Mouse (Mus musculus): Measurements from ENCODE around the gene Phpt1. TPM values are rescaled to one million over a fixed set of nuclear protein-coding genes. Genes with fewer than 3 reads are reported as not detected.

Gene Phpt1
- polyA plus RNA-seq, 1 experiment from 2014 or later, result 175 TPM

- no peak overlapping the region for H3K9ac ChIP-seq
- WGBS, result 92% methylated on average over 2 of the region's 2 CpGs
- no peaks in the 10 kb centered on the region for H3K27me3 ChIP-seq
- H3K4me3 ChIP-seq, result no peak overlapping the region
- H3K27ac ChIP-seq, result peak overlapping the region; percentile 31; the same call in 1 of the 2 replicates
- ATAC-seq (replicated peaks; ENCODE audit: insufficient number of reproducible peaks, insufficient read depth, low FRiP score, low read depth), result no peak
- H3K4me1 ChIP-seq (replicated peaks), result peaks cover 9% of the 10 kb centered on the region; the same call in 1 of the 2 replicates
- H3K4me2 ChIP-seq, result no peak overlapping the region
- peaks cover 47% of the 10 kb centered on the region for H3K36me3 ChIP-seq
- H3K9me3 ChIP-seq (replicated peaks), result no peaks in the 10 kb centered on the region
Observed at GRCm38 (mm10) chr2:25534866-25535182, 40.2 kb downstream of the Phpt1 start.

- Histone ChIP-seq H3K9me3 (replicated peaks) (no peaks in the 10 kb centered on the region), H3K36me3 (peaks cover 51% of the 10 kb centered on the region), H3K27me3 (no peaks in the 10 kb centered on the region), H3K4me3 (no peak overlapping the region), H3K4me2 (no peak overlapping the region), H3K27ac (peak overlapping the region; percentile 31; the same call in 1 of the 2 replicates), H3K4me1 (replicated peaks) (peaks cover 9% of the 10 kb centered on the region; the same call in 1 of the 2 replicates), H3K9ac (no peak overlapping the region)
- WGBS, result 71% methylated on average over 3 of the region's 3 CpGs
- ATAC-seq (replicated peaks; ENCODE audit: insufficient number of reproducible peaks, insufficient read depth, low FRiP score, low read depth), result 0 out of 2 replicates have a peak, but pooled peaks have one; percentile 62
Observed at GRCm38 (mm10) chr2:25534178-25534865, 40.7 kb downstream of the Phpt1 start.

- H3K27me3 ChIP-seq, result no peaks in the 10 kb centered on the region
- WGBS, result 96% methylated on average over 2 of the region's 2 CpGs
- no peak overlapping the region for H3K4me2 ChIP-seq
- no peaks in the 10 kb centered on the region for H3K9me3 ChIP-seq (replicated peaks)
- no peak overlapping the region for H3K9ac ChIP-seq
- no peak for ATAC-seq (replicated peaks; ENCODE audit: insufficient number of reproducible peaks, insufficient read depth, low FRiP score, low read depth)
- peaks cover 9% of the 10 kb centered on the region; the same call in 1 of the 2 replicates for H3K4me1 ChIP-seq (replicated peaks)
- peaks cover 57% of the 10 kb centered on the region for H3K36me3 ChIP-seq
- H3K27ac ChIP-seq, result peak overlapping the region; percentile 43
- no peak overlapping the region for H3K4me3 ChIP-seq
Observed at GRCm38 (mm10) chr2:25533707-25534106, 41.3 kb downstream of the Phpt1 start.

GRCm38 (mm10) chr2:25526510-25527302 is 48.3 kb downstream of the Phpt1 start:
- H3K36me3 ChIP-seq, result peaks cover 89% of the 10 kb centered on the region
- no peaks in the 10 kb centered on the region for H3K27me3 ChIP-seq
- no peaks in the 10 kb centered on the region for H3K9me3 ChIP-seq (replicated peaks)
- ATAC-seq (replicated peaks; ENCODE audit: insufficient number of reproducible peaks, insufficient read depth, low FRiP score, low read depth), result no peak
- H3K4me1 ChIP-seq (replicated peaks), result no peaks in the 10 kb centered on the region
- no peak overlapping the region for H3K9ac ChIP-seq
- no peak overlapping the region for H3K4me2 ChIP-seq
- WGBS, result 85% methylated on average over 9 of the region's 9 CpGs
- no peak overlapping the region for H3K4me3 ChIP-seq
- no peak overlapping the region for H3K27ac ChIP-seq

Other genes with a start within 250 kb of the Phpt1 start
- 30.2 and 31.1 TPM in 2 replicates for gene Man1b1, start 242.9 kb downstream of the Phpt1 start, polyA plus RNA-seq (2015; fragmentation: Nextera tagmentation; extraction: Ambion mirVana)
- 9.5 and 12.5 TPM in 2 replicates for gene Dpp7, start 218.9 kb downstream of the Phpt1 start, polyA plus RNA-seq (2015; fragmentation: Nextera tagmentation; extraction: Ambion mirVana)
- gene Uap1l1, start 209.5 kb downstream of the Phpt1 start, polyA plus RNA-seq (2015; fragmentation: Nextera tagmentation; extraction: Ambion mirVana), result 13.9 and 16.0 TPM in 2 replicates
- gene Sapcd2, start 202.9 kb downstream of the Phpt1 start, polyA plus RNA-seq (2015; fragmentation: Nextera tagmentation; extraction: Ambion mirVana), result 15.4 and 25.5 TPM in 2 replicates
- gene Entpd2, start 179.3 kb downstream of the Phpt1 start, polyA plus RNA-seq (2015; fragmentation: Nextera tagmentation; extraction: Ambion mirVana), result 1.8 and 4.6 TPM in 2 replicates
- 28.8 and 41.6 TPM in 2 replicates for gene Npdc1, start 175.9 kb downstream of the Phpt1 start, polyA plus RNA-seq (2015; fragmentation: Nextera tagmentation; extraction: Ambion mirVana)
- gene Fut7, start 152.0 kb downstream of the Phpt1 start, polyA plus RNA-seq (2015; fragmentation: Nextera tagmentation; extraction: Ambion mirVana), result 0.08 and 0.15 TPM in 2 replicates
- gene Abca2, start 146.5 kb downstream of the Phpt1 start, polyA plus RNA-seq (2015; fragmentation: Nextera tagmentation; extraction: Ambion mirVana), result 3.5 and 5.6 TPM in 2 replicates
- 6.1 and 9.6 TPM in 2 replicates for gene Clic3, start 118.4 kb downstream of the Phpt1 start, polyA plus RNA-seq (2015; fragmentation: Nextera tagmentation; extraction: Ambion mirVana)
- gene Paxx, start 114.1 kb downstream of the Phpt1 start, polyA plus RNA-seq (2015; fragmentation: Nextera tagmentation; extraction: Ambion mirVana), result 31.1 and 38.0 TPM in 2 replicates
- 107 and 134 TPM in 2 replicates for gene Ptgds, start 105.2 kb downstream of the Phpt1 start, polyA plus RNA-seq (2015; fragmentation: Nextera tagmentation; extraction: Ambion mirVana)
- gene Lcn12, start 81.3 kb downstream of the Phpt1 start, polyA plus RNA-seq (2015; fragmentation: Nextera tagmentation; extraction: Ambion mirVana), result not detected in 2 replicates
- 72.6 and 94.1 TPM in 2 replicates for gene Fbxw5, start 74.5 kb downstream of the Phpt1 start, polyA plus RNA-seq (2015; fragmentation: Nextera tagmentation; extraction: Ambion mirVana)
- 3.5 and 5.0 TPM in 2 replicates for gene C8g, start 73.5 kb downstream of the Phpt1 start, polyA plus RNA-seq (2015; fragmentation: Nextera tagmentation; extraction: Ambion mirVana)
- gene Traf2, start 28.3 kb downstream of the Phpt1 start, polyA plus RNA-seq (2015; fragmentation: Nextera tagmentation; extraction: Ambion mirVana), result 18.4 and 25.2 TPM in 2 replicates
- 276 and 289 TPM in 2 replicates for gene Edf1, start 17.4 kb downstream of the Phpt1 start, polyA plus RNA-seq (2015; fragmentation: Nextera tagmentation; extraction: Ambion mirVana)
- gene Mamdc4, start 379 bp downstream of the Phpt1 start, polyA plus RNA-seq (2015; fragmentation: Nextera tagmentation; extraction: Ambion mirVana), result 3.4 and 9.8 TPM in 2 replicates
- gene Ajm1, start 6.5 kb upstream of the Phpt1 start, polyA plus RNA-seq (2015; fragmentation: Nextera tagmentation; extraction: Ambion mirVana), result 0.22 and 0.30 TPM in 2 replicates
- gene Rabl6, start 33.3 kb upstream of the Phpt1 start, polyA plus RNA-seq (2015; fragmentation: Nextera tagmentation; extraction: Ambion mirVana), result 41.0 and 50.2 TPM in 2 replicates
- gene Ccdc183, start 42.5 kb upstream of the Phpt1 start, polyA plus RNA-seq (2015; fragmentation: Nextera tagmentation; extraction: Ambion mirVana), result 0.09 and 0.13 TPM in 2 replicates
- 19.0 and 21.9 TPM in 2 replicates for gene Tmem141, start 46.8 kb upstream of the Phpt1 start, polyA plus RNA-seq (2015; fragmentation: Nextera tagmentation; extraction: Ambion mirVana)
- gene Fcna, start 52.8 kb upstream of the Phpt1 start, polyA plus RNA-seq (2015; fragmentation: Nextera tagmentation; extraction: Ambion mirVana), result 3.3 and 4.8 TPM in 2 replicates
- gene Lcn8, start 77.9 kb upstream of the Phpt1 start, polyA plus RNA-seq (2015; fragmentation: Nextera tagmentation; extraction: Ambion mirVana), result not detected in 2 replicates
- not detected in 2 replicates for gene Lcn5, start 82.7 kb upstream of the Phpt1 start, polyA plus RNA-seq (2015; fragmentation: Nextera tagmentation; extraction: Ambion mirVana)
- gene Lcn6, start 101.6 kb upstream of the Phpt1 start, polyA plus RNA-seq (2015; fragmentation: Nextera tagmentation; extraction: Ambion mirVana), result not detected in 2 replicates
- not detected in 2 replicates for gene Lcn10, start 107.5 kb upstream of the Phpt1 start, polyA plus RNA-seq (2015; fragmentation: Nextera tagmentation; extraction: Ambion mirVana)
- not detected in 2 replicates for gene Obp2a, start 124.8 kb upstream of the Phpt1 start, polyA plus RNA-seq (2015; fragmentation: Nextera tagmentation; extraction: Ambion mirVana)
- 44.7 and 47.4 TPM in 2 replicates for gene Bmyc, start 131.5 kb upstream of the Phpt1 start, polyA plus RNA-seq (2015; fragmentation: Nextera tagmentation; extraction: Ambion mirVana)
- gene Obp2b, start 161.8 kb upstream of the Phpt1 start, polyA plus RNA-seq (2015; fragmentation: Nextera tagmentation; extraction: Ambion mirVana), result not detected in 2 replicates
- not detected in 2 replicates for gene Lcn3, start 190.3 kb upstream of the Phpt1 start, polyA plus RNA-seq (2015; fragmentation: Nextera tagmentation; extraction: Ambion mirVana)
- not detected in 2 replicates for gene Lcn11, start 201.8 kb upstream of the Phpt1 start, polyA plus RNA-seq (2015; fragmentation: Nextera tagmentation; extraction: Ambion mirVana)
- gene Gm13539, start 207.0 kb upstream of the Phpt1 start, polyA plus RNA-seq (2015; fragmentation: Nextera tagmentation; extraction: Ambion mirVana), result not detected in 2 replicates
- not detected in 2 replicates for gene Glt6d1, start 240.6 kb upstream of the Phpt1 start, polyA plus RNA-seq (2015; fragmentation: Nextera tagmentation; extraction: Ambion mirVana)
- not detected in 2 replicates for gene Lcn9, start 247.9 kb upstream of the Phpt1 start, polyA plus RNA-seq (2015; fragmentation: Nextera tagmentation; extraction: Ambion mirVana)